Mouse (Mus musculus) left cerebral cortex, adult 18-20 months (tissue): ENCODE measurements around the gene Iyd. TPM values are rescaled to one million over a fixed set of nuclear protein-coding genes. Genes with fewer than 3 reads are reported as not detected.

Experiments
- DNase-seq, 2 experiments: peaks; one replicate each; pipeline ENCODE4 v3.0.0; 2021 to 2022; ENCODE audit warnings: low spot score in 2 of 2, mixed read lengths in 1 of 2
- total RNA-seq, 2 experiments: library from RNA; stranded (reverse); gene quantifications; 2 replicates each; pipeline ENCODE4 v1.2.3; 2021

The Iyd gene
- total RNA-seq, 2 experiments from 2014 or later = not detected

DNA sequence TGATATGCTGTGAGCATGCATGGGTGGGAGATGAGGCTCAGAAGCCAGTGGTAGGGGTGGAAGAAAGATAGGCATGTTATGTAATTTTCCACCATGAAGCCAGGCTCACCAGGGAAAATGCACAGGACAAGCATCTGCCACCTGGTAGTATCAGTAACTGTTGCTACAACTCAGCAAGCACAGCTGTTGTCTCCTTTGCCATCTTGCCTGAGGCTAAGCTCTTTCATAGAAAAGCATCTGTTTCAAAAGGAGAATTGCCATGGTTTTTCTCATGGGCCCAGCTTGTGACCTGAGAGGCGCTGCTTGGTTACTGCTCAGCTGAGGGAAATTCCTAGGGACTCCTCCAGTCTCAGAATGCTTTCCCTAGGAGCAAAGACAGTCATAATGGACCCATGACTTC lies 3.7 kb upstream of the Iyd start:
- DNase-seq = no peak

DNA sequence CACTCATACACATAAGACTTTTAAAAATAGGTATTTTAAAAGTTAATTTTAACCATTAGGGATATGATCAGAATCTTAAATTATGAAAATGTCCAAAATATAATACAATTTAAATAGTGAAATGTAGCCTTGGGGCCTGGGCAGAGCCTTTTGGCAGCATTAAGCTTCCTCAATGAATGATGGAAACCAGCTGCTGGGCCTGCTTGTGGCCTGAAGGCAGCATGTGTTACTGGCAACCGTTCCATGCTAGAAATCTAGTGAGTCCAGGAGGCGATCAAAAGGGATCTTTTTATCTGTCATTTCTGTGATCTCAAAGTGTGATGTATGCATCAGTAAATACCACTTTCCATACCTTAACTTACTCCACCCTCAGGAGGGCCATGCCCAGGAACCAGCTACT lies 9.3 kb downstream of the Iyd start:
- no peak for DNase-seq

DNA sequence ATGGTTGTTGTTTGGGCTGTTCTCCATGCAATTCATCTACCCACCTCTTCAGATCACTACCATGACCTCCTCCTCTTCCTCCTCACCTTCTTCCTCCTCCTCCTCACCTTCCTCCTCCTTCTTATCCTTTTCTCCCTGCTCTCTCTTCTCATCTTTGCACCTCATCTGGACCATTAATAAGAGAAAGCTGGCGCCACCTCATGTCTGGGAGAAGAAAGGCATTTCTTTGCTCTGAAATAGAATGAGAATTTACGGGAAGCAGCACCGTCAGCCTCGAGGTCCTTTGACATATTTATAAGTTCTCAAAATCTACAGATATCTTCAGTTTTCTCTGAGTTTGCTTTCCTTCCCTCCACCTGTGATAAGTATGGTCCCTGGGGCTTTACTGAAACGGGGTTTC lies 15.1 kb downstream of the Iyd start:
- no peak for DNase-seq

DNA sequence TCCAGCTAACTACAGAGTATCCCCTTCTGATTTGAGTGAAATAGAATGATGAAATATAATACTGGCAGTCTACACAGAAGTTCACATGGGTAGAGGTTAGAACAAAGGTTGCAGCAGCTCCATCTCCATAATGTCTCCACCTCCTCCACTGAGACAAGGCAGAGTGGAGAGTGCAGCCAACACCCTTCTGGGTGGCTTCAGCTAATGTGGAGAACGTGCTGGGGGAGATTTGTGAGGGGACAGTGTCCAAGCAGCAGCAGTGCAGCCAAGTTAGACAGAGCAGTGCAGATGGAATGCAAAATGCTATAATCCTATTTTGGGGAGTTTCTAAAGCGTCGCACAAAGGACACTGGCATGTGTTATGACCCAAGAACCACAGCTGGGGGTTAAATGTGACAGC lies 16.5 kb downstream of the Iyd start:
- DNase-seq = no peak

DNA sequence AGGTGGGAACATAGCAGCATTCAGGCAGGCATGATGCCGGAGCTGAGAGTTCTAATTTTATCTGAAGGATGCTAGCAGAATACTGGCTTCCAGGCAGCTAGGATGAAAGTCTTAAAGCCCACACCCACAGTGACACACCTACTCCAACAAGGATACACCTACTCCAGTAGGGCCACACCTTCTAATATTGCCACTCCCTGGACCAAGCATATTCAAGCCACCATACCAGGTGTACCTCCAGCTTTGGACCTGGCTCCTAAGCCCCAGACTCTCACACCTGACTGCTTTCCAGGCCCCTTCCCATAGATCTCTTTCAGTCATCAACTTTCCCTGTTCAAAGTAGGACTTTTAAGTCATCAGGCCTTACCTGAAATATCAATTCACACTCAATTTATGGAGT lies 19.1 kb downstream of the Iyd start:
- DNase-seq = no peak

DNA sequence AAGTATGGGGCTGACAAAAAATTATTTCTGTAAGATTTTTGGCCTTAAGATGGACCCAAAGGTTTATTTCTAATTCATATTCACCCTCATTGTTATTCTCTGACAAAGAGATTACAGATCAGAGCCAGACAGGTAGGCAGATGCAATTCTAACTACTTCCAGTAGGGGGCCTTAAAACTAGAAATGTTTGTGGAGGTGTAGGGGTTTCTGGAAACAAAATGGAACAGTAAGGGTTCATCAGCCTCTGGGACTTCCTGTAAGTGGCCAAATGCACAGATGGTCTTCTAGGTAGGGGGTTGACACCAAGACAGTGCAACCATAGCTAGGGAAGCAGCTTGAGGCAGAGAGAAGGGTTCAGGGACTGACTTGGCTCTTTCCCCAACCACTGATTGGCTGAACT lies 22.1 kb downstream of the Iyd start:
- DNase-seq = no peak

DNA sequence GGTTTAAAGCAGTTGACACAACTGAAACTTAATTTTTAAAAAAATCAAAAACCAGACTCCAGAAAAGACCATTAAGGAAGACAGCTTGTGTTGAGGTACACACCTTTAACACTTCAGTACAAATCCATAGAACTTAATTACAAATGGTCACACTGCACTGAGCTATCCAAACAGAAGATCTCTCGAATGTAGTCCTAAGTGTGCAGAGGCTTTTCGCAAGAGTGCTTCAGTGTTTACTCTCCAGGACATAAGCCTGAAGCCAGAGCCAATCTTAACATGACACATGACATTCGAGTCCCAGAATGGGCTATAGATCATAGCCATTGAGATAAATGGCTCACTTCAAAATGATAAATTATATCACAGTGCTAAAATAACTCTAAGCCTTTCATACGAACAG lies 25.1 kb downstream of the Iyd start:
- no peak for DNase-seq

DNA sequence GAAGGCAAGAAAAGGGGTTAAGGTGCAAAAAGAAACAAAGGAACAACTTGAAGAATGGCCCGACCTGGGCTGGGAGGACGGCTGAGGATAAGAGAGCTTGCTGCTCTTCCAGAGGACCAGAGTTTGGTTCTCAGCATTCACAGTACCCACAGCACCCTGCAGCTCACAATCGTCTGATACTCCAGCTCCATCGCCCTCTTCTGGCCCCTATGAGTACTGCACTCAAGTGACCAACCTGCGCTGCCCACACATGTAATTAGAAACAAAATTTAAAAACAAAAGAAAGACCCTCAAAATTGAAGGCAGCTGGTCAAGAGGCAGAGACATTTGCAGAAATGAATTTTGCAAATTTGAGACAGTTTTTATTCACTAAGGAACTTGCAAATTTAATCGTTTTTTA lies 27.8 kb downstream of the Iyd start:
- no peak for DNase-seq

DNA sequence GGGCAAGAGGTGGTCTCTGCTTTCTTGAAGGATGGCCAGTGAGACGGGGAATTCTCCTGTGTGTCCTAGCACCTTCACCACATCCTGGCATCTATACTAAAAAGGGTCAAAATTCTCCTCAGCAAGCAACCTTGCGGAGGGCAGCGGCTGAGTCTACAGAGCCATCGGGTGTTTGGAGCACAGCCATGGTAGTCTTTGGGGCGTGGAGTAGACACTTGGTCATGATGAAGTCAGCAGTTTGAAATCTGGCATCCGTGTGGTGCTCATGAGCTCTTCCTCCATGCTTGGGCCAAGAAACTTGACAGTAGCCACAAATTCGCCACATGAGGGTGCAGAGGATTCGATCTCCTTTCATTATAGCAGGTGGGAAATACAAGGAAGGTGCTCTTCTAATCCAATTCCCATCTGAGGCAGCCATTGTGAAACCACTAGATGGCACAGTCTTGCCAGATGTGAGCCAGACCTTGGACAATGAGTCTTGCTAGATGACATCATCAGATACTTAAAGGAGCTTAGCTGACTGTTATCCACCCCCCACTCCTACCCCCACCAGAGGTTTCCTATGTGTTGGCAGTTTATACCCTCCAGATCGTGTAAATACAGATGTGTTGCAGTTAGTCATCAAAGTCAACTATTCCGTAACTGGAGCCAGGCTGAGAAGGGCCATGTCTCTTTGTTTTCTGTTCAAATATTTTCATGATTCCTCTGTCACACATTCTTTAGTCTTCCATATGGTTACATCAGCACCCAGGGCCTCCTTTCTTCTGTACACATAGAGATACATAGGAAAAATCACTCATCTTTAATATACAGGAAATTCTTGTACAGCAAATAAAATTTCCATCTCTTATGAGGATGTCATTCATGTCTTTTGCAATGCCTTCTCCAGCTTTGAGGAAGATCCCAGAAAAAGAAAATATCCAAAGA lies 32.9 kb downstream of the Iyd start:
- DNase-seq = peak; percentile 9 to 16

DNA sequence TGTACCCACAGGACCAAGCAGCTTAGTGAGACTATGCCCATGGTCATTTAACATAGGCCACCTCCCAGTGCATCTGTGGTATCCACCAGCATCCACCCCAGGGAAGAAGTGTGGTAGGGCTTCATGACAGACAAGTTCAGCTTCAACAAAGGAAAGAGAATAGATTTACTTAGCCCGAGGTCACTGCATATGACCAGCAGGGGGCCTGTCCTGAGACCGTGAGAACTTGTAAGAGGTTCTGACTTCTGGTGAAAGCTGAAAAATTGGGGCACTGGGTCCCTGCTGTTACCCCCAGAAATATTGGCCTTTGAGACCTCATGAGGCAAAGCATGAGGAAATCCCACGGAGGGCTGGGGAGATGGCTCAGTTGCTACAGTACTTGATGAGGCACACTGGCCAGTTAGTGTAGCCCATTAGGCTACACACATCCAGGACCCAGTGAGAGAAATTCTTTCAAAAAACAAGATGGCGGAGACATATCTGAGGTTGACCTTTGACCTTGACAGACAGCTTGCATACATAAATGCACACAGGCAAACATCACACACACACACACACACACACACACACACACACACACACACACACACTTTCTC lies 34.0 kb downstream of the Iyd start:
- DNase-seq = no peak

DNA sequence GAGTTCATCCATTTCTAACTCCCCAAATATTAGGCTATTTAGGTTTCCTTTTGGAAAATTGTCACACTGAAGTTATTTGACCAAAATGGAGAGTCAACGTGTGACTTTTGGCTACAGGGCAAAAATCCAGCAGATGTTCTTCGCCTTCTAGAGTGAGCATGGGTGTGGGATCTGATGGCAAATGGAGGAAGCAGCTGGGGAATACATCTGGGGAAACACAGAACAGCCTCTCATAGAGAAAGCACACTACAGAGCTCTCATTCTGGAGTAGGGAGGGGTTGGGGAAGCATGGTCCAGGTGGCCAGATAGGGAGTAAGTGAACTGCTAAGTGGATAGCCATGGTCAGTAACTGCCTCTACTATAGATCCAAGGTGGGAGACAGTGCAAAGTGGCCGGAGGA lies 50.6 kb downstream of the Iyd start:
- DNase-seq = no peak

DNA sequence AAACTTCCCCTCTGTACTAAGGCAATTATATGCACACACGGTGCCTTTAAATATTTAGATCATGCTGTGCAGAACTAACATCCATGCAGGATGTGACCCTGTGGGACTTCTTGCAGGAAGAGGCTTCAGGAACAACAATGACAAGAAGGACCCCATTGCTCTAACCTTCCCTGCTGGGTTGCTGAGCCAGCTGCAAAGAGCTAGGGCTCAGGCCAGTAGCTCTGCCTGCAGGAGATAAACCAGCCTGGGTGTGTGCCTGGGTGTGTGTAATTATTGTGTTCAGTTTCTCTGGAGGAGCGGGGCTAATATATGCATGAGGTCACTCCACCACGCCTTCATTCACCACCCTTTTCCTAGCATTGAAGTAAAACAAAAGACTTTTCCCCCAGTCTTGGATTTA lies 51.8 kb downstream of the Iyd start:
- no peak for DNase-seq

DNA sequence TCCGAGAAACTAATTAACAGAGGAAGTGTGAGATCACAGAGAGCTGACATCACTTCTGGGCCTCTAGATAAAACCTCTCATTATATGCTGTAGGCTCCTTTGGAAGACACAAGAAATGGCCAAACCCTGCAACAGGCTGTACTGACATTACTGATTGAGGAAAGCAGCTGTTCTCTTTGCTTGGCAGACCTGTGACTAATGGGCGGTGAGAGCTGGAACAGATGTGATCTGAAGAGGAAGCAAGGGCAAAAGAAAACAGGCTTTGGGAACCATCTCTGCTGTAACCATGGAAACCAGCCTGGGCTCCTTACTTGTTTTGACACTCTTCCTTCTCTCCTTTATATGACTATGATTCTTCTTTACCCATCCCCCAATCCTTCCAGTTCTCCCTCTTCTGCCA lies 56.7 kb downstream of the Iyd start:
- DNase-seq = no peak

DNA sequence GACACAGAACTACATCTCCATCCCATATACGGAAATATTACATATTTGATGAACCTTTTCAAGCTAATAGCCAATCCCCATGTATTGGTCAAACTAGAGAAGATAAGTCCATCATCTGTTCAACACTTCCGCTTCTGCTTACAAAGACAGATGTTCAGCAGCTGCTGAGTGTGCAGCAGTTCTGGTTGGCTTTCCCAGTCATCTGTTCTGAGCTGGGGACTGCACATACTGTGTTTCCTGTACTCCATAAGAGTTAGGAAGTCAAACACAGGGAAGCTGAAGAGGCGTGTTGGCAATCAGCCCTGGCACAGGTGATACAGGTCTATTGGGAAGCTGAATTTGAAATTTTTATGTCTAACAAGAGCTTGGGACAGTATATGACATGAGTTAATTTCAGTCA lies 57.7 kb downstream of the Iyd start:
- DNase-seq = no peak

Other genes starting within 250 kb of the Iyd start
- gene Ppp1r14c, start 174.2 kb upstream of the Iyd start, total RNA-seq = 10 to 100 TPM; 11.2 to 12.2 TPM
- gene Plekhg1, start 200.1 kb downstream of the Iyd start, total RNA-seq = 1 to 10 TPM; 7.2 to 8.6 TPM